In the genomic region with DNA sequence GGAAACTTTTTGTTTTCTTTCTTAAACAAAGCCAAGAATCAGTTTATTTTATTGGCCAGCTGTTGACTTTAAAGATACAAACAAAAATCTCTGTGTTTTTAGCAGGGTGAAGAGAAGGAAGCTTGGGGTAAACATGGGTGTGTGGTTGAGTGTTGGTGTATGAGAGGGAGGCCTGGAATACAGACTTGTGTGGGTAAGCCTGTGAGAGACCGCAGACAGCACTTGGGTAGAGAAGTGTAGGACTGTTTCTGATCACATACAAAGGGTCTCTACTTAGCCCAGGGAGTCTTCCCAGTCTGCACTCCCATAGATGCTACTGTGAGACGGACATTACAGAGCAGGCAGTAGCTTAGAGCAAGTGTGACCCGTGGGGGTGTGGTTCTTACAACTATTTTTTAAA, we compare ENCODE assay signal across 24 mouse cellular contexts.
"Had no signal": no experiment of that assay in that cellular context is flagged by ENCODE, and none has a peak within 500 bp of the region (broad histone marks: within the 10 kb centered on the region; RNA-seq: fewer than 3 reads in every experiment).

No protein-coding gene starts in this region.

- H3K4me1 ChIP-seq: heart, embryonic 13.5 days; heart, embryonic 15.5 days; hindbrain, embryonic 13.5 days; hindbrain, embryonic 15.5 days; limb, embryonic 13.5 days had no signal

- ATAC-seq: forebrain, postnatal 0 days; hindbrain, postnatal 0 days; intestine, embryonic 16.5 days had no signal

- DNase-seq: forebrain, postnatal 0 days; gastrocnemius, postnatal 14 days; gastrocnemius, postnatal 36 days; heart, adult 11 months; heart, adult 2 months; heart, postnatal 14 days; heart, postnatal 36 days; kidney, adult 11 months; kidney, adult 2 months; kidney, adult 9 months; kidney, postnatal 10 days; kidney, postnatal 36 days; layer of hippocampus, adult 9-11 months; layer of hippocampus, postnatal 36 days; left cerebral cortex, postnatal 4 days had no signal

- H3K9me3 ChIP-seq: heart, embryonic 13.5 days; heart, embryonic 15.5 days; hindbrain, embryonic 13.5 days; hindbrain, embryonic 15.5 days; kidney, embryonic 15.5 days; limb, embryonic 13.5 days had no signal

- H3K4me2 ChIP-seq: heart, embryonic 11.5 days; heart, embryonic 13.5 days; heart, embryonic 15.5 days; hindbrain, embryonic 13.5 days; hindbrain, embryonic 15.5 days; kidney, embryonic 15.5 days; limb, embryonic 13.5 days had no signal

- H3K9ac ChIP-seq: forebrain, postnatal 0 days; heart, embryonic 13.5 days; heart, embryonic 15.5 days; hindbrain, embryonic 13.5 days; hindbrain, embryonic 15.5 days; kidney, embryonic 15.5 days; limb, embryonic 13.5 days had no signal

- H3K27me3 ChIP-seq: heart, embryonic 13.5 days; heart, embryonic 15.5 days; hindbrain, embryonic 13.5 days; hindbrain, embryonic 15.5 days; kidney, embryonic 15.5 days; limb, embryonic 13.5 days had no signal

- H3K27ac ChIP-seq: heart, adult 2 months; heart, embryonic 13.5 days; heart, embryonic 15.5 days; hindbrain, embryonic 13.5 days; hindbrain, embryonic 15.5 days; hindbrain, postnatal 0 days; kidney, embryonic 15.5 days; limb, embryonic 13.5 days had no signal

- H3K4me3 ChIP-seq: heart, adult 2 months; heart, embryonic 13.5 days; heart, embryonic 15.5 days; hindbrain, embryonic 13.5 days; hindbrain, embryonic 15.5 days; kidney, embryonic 15.5 days; limb, embryonic 13.5 days had no signal
